Mouse (Mus musculus) megakaryocyte, embryonic 14.5 days (primary cell): ENCODE data around the gene Ugt1a7c. TPM values are rescaled to one million over a fixed set of nuclear protein-coding genes. Genes with fewer than 3 reads are reported as not detected.

ENCODE experiments used
- H3K27me3 ChIP-seq: replicated peaks from 2 replicates; pipeline ENCODE3; 2012; ENCODE audit warnings: inconsistent platforms
- H3K36me3 ChIP-seq: replicated peaks from 2 replicates; pipeline ENCODE3; 2012; ENCODE audit warnings: low read length, inconsistent platforms, mixed read lengths
- H3K4me1 ChIP-seq: 2 replicates; pipeline ENCODE4 v1.6.1; 2012; ENCODE audit warnings: inconsistent platforms
- H3K4me3 ChIP-seq: replicated peaks from 2 replicates; pipeline ENCODE3; 2012; ENCODE audit warnings: moderate library complexity, mild to moderate bottlenecking, inconsistent platforms
- H3K9me3 ChIP-seq: 2 replicates; pipeline ENCODE4 v1.6.1; 2012; ENCODE audit warnings: inconsistent platforms
- FLI1 ChIP-seq: IDR thresholded peaks from 2 replicates; pipeline ENCODE4 v1.6.1; 2012; ENCODE audit warnings: low read length, inconsistent platforms, mixed read lengths
- GATA1 ChIP-seq: IDR thresholded peaks from 3 replicates; pipeline ENCODE4 v1.6.1; 2012; ENCODE audit warnings: mixed read lengths, low read length, inconsistent platforms, borderline replicate concordance
- polyA plus RNA-seq: library from polyadenylated mRNA; stranded (reverse); fragments of >175 nt; gene quantifications from 2 replicates; pipeline ENCODE4 v1.2.3, GENCODE M21; 2012; ENCODE audit warnings: low replicate concordance; ENCODE audit not compliant: insufficient read depth

The Ugt1a7c gene
- polyA plus RNA-seq, 1 experiment: 11.0 TPM

GRCm38 (mm10) chr1:88232664-88233380 is 138.0 kb downstream of the Ugt1a7c start:
- Histone ChIP-seq H3K27me3 (peaks cover 6% of the 10 kb centered on the region), H3K9me3 (peaks cover 80% of the 10 kb centered on the region), H3K4me1 (no peaks in the 10 kb centered on the region), H3K36me3 (no peaks in the 10 kb centered on the region), H3K4me3 (no peak overlapping the region)
- TF ChIP-seq GATA1 (no peak), FLI1 (no peak)

- no peaks in the 10 kb centered on the region for H3K4me1 ChIP-seq
- peaks cover 81% of the 10 kb centered on the region for H3K9me3 ChIP-seq
- TF ChIP-seq FLI1 (no peak), GATA1 (no peak)
- no peak overlapping the region for H3K4me3 ChIP-seq
- H3K36me3 ChIP-seq: no peaks in the 10 kb centered on the region
- H3K27me3 ChIP-seq: peaks cover 6% of the 10 kb centered on the region
Measured at GRCm38 (mm10) chr1:88233421-88234247, 138.8 kb downstream of the Ugt1a7c start.

DNA sequence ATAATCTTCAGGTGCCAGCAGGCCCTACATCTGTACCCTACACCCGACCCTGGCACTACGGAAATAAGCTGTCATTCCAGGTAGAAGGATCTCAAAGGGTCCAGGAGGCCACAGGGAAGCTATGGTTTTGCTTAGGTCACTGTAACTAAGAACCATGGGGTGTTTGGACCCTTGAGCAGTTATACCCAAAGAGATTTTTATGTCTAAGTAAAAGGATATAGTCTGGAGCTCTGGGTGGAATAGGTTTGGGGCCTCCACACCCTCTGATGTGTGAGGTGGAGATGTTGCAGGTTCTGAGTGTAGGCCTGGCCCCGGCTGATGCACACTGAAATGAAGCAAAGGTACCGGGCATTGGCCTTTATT is 139.4 kb downstream of the Ugt1a7c start:
- TF ChIP-seq FLI1 (no peak), GATA1 (no peak)
- no peaks in the 10 kb centered on the region for H3K36me3 ChIP-seq

GRCm38 (mm10) chr1:88234646-88235045 is 139.8 kb downstream of the Ugt1a7c start:
- Histone ChIP-seq H3K4me1 (no peaks in the 10 kb centered on the region), H3K36me3 (no peaks in the 10 kb centered on the region), H3K27me3 (peaks cover 6% of the 10 kb centered on the region), H3K4me3 (no peak overlapping the region), H3K9me3 (peaks cover 86% of the 10 kb centered on the region)
- TF ChIP-seq FLI1: no peak
- no peak for TF ChIP-seq GATA1

More for the DNA sequence above, 139.4 kb downstream of the Ugt1a7c start:
- Histone ChIP-seq H3K27me3 (peaks cover 6% of the 10 kb centered on the region), H3K9me3 (peaks cover 86% of the 10 kb centered on the region), H3K4me1 (no peaks in the 10 kb centered on the region), H3K4me3 (no peak overlapping the region)

GRCm38 (mm10) chr1:88235046-88235893 is 140.4 kb downstream of the Ugt1a7c start:
- H3K27me3 ChIP-seq: peaks cover 6% of the 10 kb centered on the region
- no peak for TF ChIP-seq FLI1
- no peak for TF ChIP-seq GATA1
- H3K36me3 ChIP-seq: no peaks in the 10 kb centered on the region
- peaks cover 85% of the 10 kb centered on the region for H3K9me3 ChIP-seq
- no peaks in the 10 kb centered on the region for H3K4me1 ChIP-seq
- peak overlapping the region; percentile 4 for H3K4me3 ChIP-seq

DNA sequence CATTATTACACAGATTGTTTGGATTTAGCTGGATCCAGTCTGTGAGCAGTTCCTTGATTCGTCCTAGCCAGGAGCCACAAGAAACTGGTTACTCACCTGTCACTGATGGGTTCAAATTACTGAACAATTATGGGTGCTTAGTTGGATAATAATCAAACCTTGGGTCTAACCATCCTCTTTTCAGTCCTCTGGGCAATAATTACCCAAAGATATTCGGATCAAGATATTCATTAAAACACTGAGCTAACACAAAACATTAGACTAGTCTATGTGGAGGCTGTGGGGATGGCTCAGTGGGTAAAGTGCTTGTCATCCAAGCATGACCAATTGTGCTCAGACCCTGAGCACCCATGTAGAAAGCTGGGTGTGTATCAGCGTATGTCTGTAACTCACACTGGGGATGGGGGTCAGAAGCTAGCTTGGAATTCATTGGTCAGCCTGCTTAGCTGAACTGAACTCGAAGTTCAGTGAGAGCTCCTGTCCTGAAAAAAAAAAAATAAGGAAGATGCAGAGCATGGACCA is 141.1 kb downstream of the Ugt1a7c start:
- H3K9me3 ChIP-seq: peaks cover 86% of the 10 kb centered on the region
- TF ChIP-seq FLI1: no peak
- no peak for TF ChIP-seq GATA1

GRCm38 (mm10) chr1:88237311-88237710 is 142.4 kb downstream of the Ugt1a7c start:
- no peaks in the 10 kb centered on the region for H3K4me1 ChIP-seq
- no peak overlapping the region for H3K4me3 ChIP-seq
- TF ChIP-seq GATA1 (no peak), FLI1 (no peak)
- peaks cover 8% of the 10 kb centered on the region for H3K27me3 ChIP-seq
- H3K36me3 ChIP-seq: no peaks in the 10 kb centered on the region
- peaks cover 82% of the 10 kb centered on the region for H3K9me3 ChIP-seq

More for the DNA sequence above, 141.1 kb downstream of the Ugt1a7c start:
- Histone ChIP-seq H3K27me3 (peaks cover 8% of the 10 kb centered on the region), H3K36me3 (no peaks in the 10 kb centered on the region), H3K4me1 (no peaks in the 10 kb centered on the region), H3K4me3 (no peak overlapping the region)

DNA sequence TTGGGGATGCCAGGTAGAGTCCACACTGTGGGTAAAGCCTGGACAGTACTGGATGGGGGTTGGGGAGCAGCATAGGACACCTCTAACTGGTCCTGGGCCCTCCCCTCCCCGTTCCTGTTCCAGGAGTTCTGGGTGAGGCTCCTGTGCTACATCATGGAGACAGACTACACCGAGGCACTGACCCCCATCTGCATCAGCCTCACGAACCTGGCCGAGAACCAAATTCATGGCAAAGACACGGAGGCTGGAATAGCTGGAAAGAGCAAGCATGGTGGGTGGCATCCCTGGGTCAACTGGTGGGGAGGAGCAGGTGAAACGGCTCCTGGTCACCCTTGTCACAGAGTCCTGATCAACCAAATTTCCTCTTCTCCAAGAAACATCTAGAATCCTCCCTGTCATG is 143.9 kb downstream of the Ugt1a7c start:
- TF ChIP-seq FLI1 (no peak), GATA1 (no peak)
- H3K4me1 ChIP-seq: no peaks in the 10 kb centered on the region
- H3K9me3 ChIP-seq: peaks cover 80% of the 10 kb centered on the region

DNA sequence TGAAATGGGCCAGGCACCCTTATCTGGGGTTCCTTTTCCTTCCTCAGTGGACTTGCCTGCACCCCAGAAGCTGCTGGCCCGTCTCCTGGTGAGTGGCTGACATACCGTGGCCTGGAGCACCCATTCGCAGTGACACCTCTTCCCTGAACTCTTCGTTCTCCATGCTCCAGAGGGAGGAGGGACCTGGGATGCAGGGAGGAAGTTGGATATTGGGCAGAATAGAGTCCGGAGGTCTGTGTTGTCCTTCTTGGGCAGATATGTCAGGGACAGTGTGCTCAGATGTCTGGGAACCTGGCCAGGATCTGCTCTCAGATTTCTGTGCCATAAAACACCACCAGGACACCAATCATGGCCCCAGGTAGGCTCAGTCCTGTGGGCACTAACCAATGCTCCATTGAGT is 145.2 kb downstream of the Ugt1a7c start:
- peaks cover 78% of the 10 kb centered on the region for H3K9me3 ChIP-seq
- TF ChIP-seq FLI1: no peak
- no peak for TF ChIP-seq GATA1

More for the DNA sequence above, 143.9 kb downstream of the Ugt1a7c start:
- Histone ChIP-seq H3K27me3 (peaks cover 8% of the 10 kb centered on the region), H3K36me3 (no peaks in the 10 kb centered on the region), H3K4me3 (peak overlapping the region; percentile 6)

More for the DNA sequence above, 145.2 kb downstream of the Ugt1a7c start:
- Histone ChIP-seq H3K36me3 (no peaks in the 10 kb centered on the region), H3K4me3 (no peak overlapping the region), H3K27me3 (peaks cover 7% of the 10 kb centered on the region), H3K4me1 (no peaks in the 10 kb centered on the region)
